Mouse (Mus musculus) Patski (cell line): ENCODE measurements at regions not wholly inside any gene's neighbourhood (a gene's known extent, or its start where the extent isn't known, plus 50 kb on each side); places are given as distances from the start of the nearest gene placed in this dataset.
A peak's percentile ranks its signal among the peaks of the same experiment; 100 is the strongest.

ENCODE experiments used
- ATAC-seq: fragments of 100-300 bp; one replicate; pipeline ENCODE4 v1.8.0; 2021
- CTCF ChIA-PET: fragments of 350-600 bp; sonication (Branson Sonifier 250); formaldehyde crosslinking; loops from one replicate; lab custom pipeline; 2022; ENCODE audit warnings: inconsistent platforms; lab: Charles Lee
- POLR2A ChIA-PET: fragments of 350-600 bp; sonication (Branson Sonifier 250); formaldehyde crosslinking; loops from one replicate; lab custom pipeline; 2022; ENCODE audit warnings: antibody characterized with exemption, inconsistent platforms; lab: Charles Lee
- DNase-seq: peaks from one replicate; pipeline ENCODE4 v3.0.0-alpha.2; 2011; ENCODE audit warnings: low read depth, low spot score
- H3K27me3 ChIP-seq: fragments of 371-371 bp; one replicate; pipeline ENCODE4 v1.5.1; 2021
- CTCF ChIP-seq: fragments of 100-300 bp; IDR thresholded peaks from one replicate; pipeline ENCODE4 v1.5.1; 2021
- in situ Hi-C: fragments of 300-500 bp; cut with MboI; formaldehyde crosslinking; loops from 3 replicates; pipeline ENCODE4 v1.11.1; 2018; ENCODE audit warnings: low pct_unique_long_range_greater_than_20kb, mixed read lengths

- DNase-seq, result no peak
- ChIA-PET POLR2A (interaction anchor here (1.0 kb wide), 1 partner anchor 17 kb away, joined by 5 read pairs; no protein-coding TSS in a partner anchor), CTCF (interaction anchor here (1.4 kb wide), 1 partner anchor 19 kb away, joined by 4 read pairs; no protein-coding TSS in a partner anchor)
- in situ Hi-C loops, result no loop called here
- no peak for ATAC-seq
- H3K27me3 ChIP-seq, result no peaks in the 10 kb centered on the region
- TF ChIP-seq CTCF, result no peak
Measured at GRCm38 (mm10) chr3:139135371-139135770, 60.4 kb upstream of the Rap1gds1 start.

GRCm38 (mm10) chr3:139136044-139136443 is 61.0 kb upstream of the Rap1gds1 start:
- DNase-seq (no peak), ATAC-seq (no peak)
- TF ChIP-seq CTCF, result no peak
- no peaks in the 10 kb centered on the region for H3K27me3 ChIP-seq
- in situ Hi-C loops, result no loop called here
- ChIA-PET POLR2A (interaction anchor here (1.0 kb wide), 1 partner anchor 18 kb away, joined by 5 read pairs; no protein-coding TSS in a partner anchor), CTCF (interaction anchor here (1.0 to 1.4 kb wide), 5 partner anchors 16 to 32 kb away, joined by 3 to 5 read pairs (median 3); no protein-coding TSS in a partner anchor)

GRCm38 (mm10) chr3:139152654-139153053 is 52.8 kb upstream of the Stpg2 start:
- CTCF ChIA-PET, result interaction anchor here (0.6 to 1.3 kb wide), 5 partner anchors 10 to 233 kb away, joined by 3 to 4 read pairs (median 3); no protein-coding TSS in a partner anchor
- DNase-seq, result no peak
- peak; percentile 54 for ATAC-seq
- POLR2A ChIA-PET, result no interaction called here
- TF ChIP-seq CTCF, result peak; percentile 48
- peaks cover 3% of the 10 kb centered on the region for H3K27me3 ChIP-seq
- in situ Hi-C loops, result no loop called here

GRCm38 (mm10) chr3:139154294-139154693 is 51.2 kb upstream of the Stpg2 start:
- DNase-seq (peak; percentile 9), ATAC-seq (peak; percentile 79)
- in situ Hi-C loops, result no loop called here
- TF ChIP-seq CTCF, result no peak
- peaks cover 2% of the 10 kb centered on the region for H3K27me3 ChIP-seq
- CTCF ChIA-PET, result interaction anchor here (1.4 kb wide), 1 partner anchor 14 kb away, joined by 5 read pairs; no protein-coding TSS in a partner anchor
- POLR2A ChIA-PET, result interaction anchor here (0.7 to 1.4 kb wide), 2 partner anchors 14 to 21 kb away, joined by 3 to 4 read pairs; no protein-coding TSS in a partner anchor
